In genomic region chr5:15656959-15657358, GRCm38 (mm10) we compare ENCODE assay signal across 40 mouse cellular contexts. TPM values are rescaled to one million over a fixed set of nuclear protein-coding genes. Genes with fewer than 3 reads are reported as not detected.
"Had no signal": no experiment of that assay in that cellular context is flagged by ENCODE, and none has a peak within 500 bp of the region (broad histone marks: within the 10 kb centered on the region; RNA-seq: fewer than 3 reads in every experiment).

Gene 4930572O03Rik (minus strand): TSS chr5:15657059.

RNA-seq across cellular contexts. Expression of gene 4930572O03Rik, which starts in this region (rescaled TPM):
- total RNA-seq: heart, adult 2 months; heart, adult 8-10 months; heart, postnatal 10 days; heart, postnatal 14 days; heart, postnatal 25 days; heart, postnatal 36 days; heart, postnatal 4 days; hematopoietic stem cell, adult 5-6 weeks; hindbrain, postnatal 0 days; layer of hippocampus, adult 18-20 months; layer of hippocampus, adult 2 months; layer of hippocampus, adult 8-10 months; layer of hippocampus, postnatal 10 days; layer of hippocampus, postnatal 14 days; layer of hippocampus, postnatal 25 days; layer of hippocampus, postnatal 36 days; left cerebral cortex, adult 18-20 months had no signal
- polyA plus RNA-seq: heart, adult 2 months; heart, embryonic 11.5 days; heart, embryonic 12.5 days; heart, embryonic 13.5 days; heart, embryonic 14.5 days; heart, embryonic 15.5 days; heart, embryonic 16.5 days; hindbrain, embryonic 10.5 days; hindbrain, embryonic 11.5 days; hindbrain, embryonic 12.5 days; hindbrain, embryonic 13.5 days; hindbrain, embryonic 15.5 days; hindbrain, embryonic 16.5 days; hindbrain, postnatal 0 days; inflammation-experienced regulatory T-cells, adult 6 months; intestine, embryonic 14.5 days; intestine, embryonic 15.5 days; intestine, embryonic 16.5 days; intestine, postnatal 0 days; kidney, adult 2 months; kidney, embryonic 14.5 days; kidney, embryonic 15.5 days; kidney, embryonic 16.5 days; kidney, postnatal 0 days; large intestine, adult 2 months had no signal
